Mouse (Mus musculus) C2C12 (cell line): ENCODE measurements around the gene Ccm2. TPM values are rescaled to one million over a fixed set of nuclear protein-coding genes. Genes with fewer than 3 reads are reported as not detected.

Source experiments
- H3K27me3 ChIP-seq: one replicate; pipeline ENCODE4 v1.6.1; 2011; ENCODE audit not compliant: control insufficient read depth, insufficient read depth, insufficient read length
- H3K36me3 ChIP-seq: one replicate; pipeline ENCODE4 v1.6.1; 2011; ENCODE audit not compliant: control insufficient read depth, insufficient read depth
- H3K4me3 ChIP-seq: one replicate; pipeline ENCODE4 v1.5.1; 2011; ENCODE audit warnings: mild to moderate bottlenecking, control low read depth; ENCODE audit not compliant: poor library complexity, insufficient read depth, severe bottlenecking
- H3K79me2 ChIP-seq: one replicate; pipeline ENCODE4 v1.6.1; 2011; ENCODE audit not compliant: control insufficient read depth, insufficient read depth
- H3K79me3 ChIP-seq: one replicate; pipeline ENCODE4 v1.6.1; 2011; ENCODE audit warnings: low read depth, control low read depth
- H3ac ChIP-seq: one replicate; pipeline ENCODE3; 2011; ENCODE audit warnings: low read depth; ENCODE audit not compliant: control insufficient read depth, insufficient read length
- CEBPB ChIP-seq: IDR thresholded peaks from one replicate; pipeline ENCODE4 v1.6.1; 2011; ENCODE audit warnings: low read depth, mild to moderate bottlenecking, control low read depth, moderate library complexity
- CTCF ChIP-seq: IDR thresholded peaks from one replicate; pipeline ENCODE4 v1.5.1; 2011; ENCODE audit not compliant: control insufficient read depth, insufficient read depth, insufficient read length
- FOSL1 ChIP-seq: IDR thresholded peaks from one replicate; pipeline ENCODE4 v1.8.0; 2011; ENCODE audit warnings: mild to moderate bottlenecking, low read length; ENCODE audit not compliant: poor library complexity, insufficient read depth, severe bottlenecking
- MAX ChIP-seq: IDR thresholded peaks from one replicate; pipeline ENCODE4 v1.6.1; 2011; ENCODE audit warnings: mild to moderate bottlenecking, control low read depth
- MYOD1 ChIP-seq: IDR thresholded peaks from one replicate; pipeline ENCODE4 v1.6.1; 2011; ENCODE audit warnings: low read depth; ENCODE audit not compliant: control insufficient read depth, insufficient read length
- MYOG ChIP-seq: IDR thresholded peaks from one replicate; pipeline ENCODE4 v1.6.1; 2011; ENCODE audit not compliant: control insufficient read depth, insufficient read length; ENCODE audit errors: extremely low read depth
- USF1 ChIP-seq: IDR thresholded peaks from one replicate; pipeline ENCODE4 v1.6.1; 2011; ENCODE audit warnings: low read depth, mild to moderate bottlenecking, control low read depth, moderate library complexity
- polyA plus RNA-seq: library from polyadenylated mRNA; unstranded; fragments of >200 nt; fragmentation: generic; extraction: Trizol; gene quantifications from one replicate; pipeline ENCODE4 v1.2.1, GENCODE M21; 2012; ENCODE audit warnings: missing spikeins

Ccm2 gene
- polyA plus RNA-seq, 1 experiment: 90.7 TPM

GRCm38 (mm10) chr11:6569410-6569777 is 22.7 kb downstream of the Ccm2 start:
- TF ChIP-seq MYOD1 (no peak), MYOG (no peak), MAX (no peak), USF1 (no peak), CEBPB (no peak), FOSL1 (no peak), CTCF (no peak)
- Histone ChIP-seq H3K79me2 (peaks cover 60% of the 10 kb centered on the region), H3K36me3 (peaks cover 43% of the 10 kb centered on the region)

GRCm38 (mm10) chr11:6576151-6576550 is 29.5 kb downstream of the Ccm2 start:
- H3K79me2 ChIP-seq: peaks cover 45% of the 10 kb centered on the region
- H3K36me3 ChIP-seq: peaks cover 46% of the 10 kb centered on the region
- no peaks in the 10 kb centered on the region for H3K27me3 ChIP-seq
- H3ac ChIP-seq: no peak overlapping the region
- TF ChIP-seq MYOG (no peak), FOSL1 (no peak), USF1 (no peak), CTCF (no peak), MAX (no peak), MYOD1 (no peak), CEBPB (no peak)
- peaks cover 7% of the 10 kb centered on the region for H3K79me3 ChIP-seq
- no peak overlapping the region for H3K4me3 ChIP-seq

More at GRCm38 (mm10) chr11:6569410-6569777, 22.7 kb downstream of the Ccm2 start:
- Histone ChIP-seq H3K79me3 (peaks cover 10% of the 10 kb centered on the region), H3K4me3 (no peak overlapping the region), H3ac (no peak overlapping the region), H3K27me3 (no peaks in the 10 kb centered on the region)

GRCm38 (mm10) chr11:6579361-6579760 is 32.7 kb downstream of the Ccm2 start:
- TF ChIP-seq USF1 (no peak), CEBPB (no peak), MYOG (no peak), CTCF (no peak), MYOD1 (no peak)
- H3ac ChIP-seq: no peak overlapping the region
- H3K4me3 ChIP-seq: no peak overlapping the region
- peaks cover 57% of the 10 kb centered on the region for H3K79me2 ChIP-seq
- H3K36me3 ChIP-seq: peaks cover 47% of the 10 kb centered on the region
- H3K27me3 ChIP-seq: no peaks in the 10 kb centered on the region
- H3K79me3 ChIP-seq: peaks cover 13% of the 10 kb centered on the region

GRCm38 (mm10) chr11:6580065-6580750 is 33.5 kb downstream of the Ccm2 start:
- H3K79me3 ChIP-seq: peaks cover 13% of the 10 kb centered on the region
- TF ChIP-seq CEBPB: peak; percentile 64
- no peak for TF ChIP-seq FOSL1
- TF ChIP-seq USF1: no peak
- H3K27me3 ChIP-seq: no peaks in the 10 kb centered on the region
- peaks cover 57% of the 10 kb centered on the region for H3K79me2 ChIP-seq
- no peak overlapping the region for H3K4me3 ChIP-seq
- H3K36me3 ChIP-seq: peaks cover 56% of the 10 kb centered on the region
- H3ac ChIP-seq: no peak overlapping the region

- peaks cover 47% of the 10 kb centered on the region for H3K79me2 ChIP-seq
- TF ChIP-seq CEBPB: no peak
- TF ChIP-seq MYOD1: peak; percentile 27
- no peak for TF ChIP-seq FOSL1
- no peak for TF ChIP-seq CTCF
- no peak for TF ChIP-seq USF1
- peaks cover 13% of the 10 kb centered on the region for H3K79me3 ChIP-seq
- H3K27me3 ChIP-seq: no peaks in the 10 kb centered on the region
- H3K36me3 ChIP-seq: peaks cover 59% of the 10 kb centered on the region
- H3K4me3 ChIP-seq: no peak overlapping the region
- H3ac ChIP-seq: no peak overlapping the region
These were observed 34.9 kb downstream of the Ccm2 start for GRCm38 (mm10) chr11:6581560-6581959.

GRCm38 (mm10) chr11:6585748-6586147 is 39.1 kb downstream of the Ccm2 start:
- peaks cover 25% of the 10 kb centered on the region for H3K79me2 ChIP-seq
- H3K36me3 ChIP-seq: peaks cover 73% of the 10 kb centered on the region
- peaks cover 6% of the 10 kb centered on the region for H3K79me3 ChIP-seq
- H3ac ChIP-seq: no peak overlapping the region
- no peaks in the 10 kb centered on the region for H3K27me3 ChIP-seq
- TF ChIP-seq USF1 (no peak), MAX (no peak), MYOD1 (no peak), FOSL1 (no peak), CTCF (no peak), MYOG (no peak), CEBPB (no peak)
- H3K4me3 ChIP-seq: no peak overlapping the region
